ENCODE assay signal across 20 mouse cellular contexts in the genomic region with DNA sequence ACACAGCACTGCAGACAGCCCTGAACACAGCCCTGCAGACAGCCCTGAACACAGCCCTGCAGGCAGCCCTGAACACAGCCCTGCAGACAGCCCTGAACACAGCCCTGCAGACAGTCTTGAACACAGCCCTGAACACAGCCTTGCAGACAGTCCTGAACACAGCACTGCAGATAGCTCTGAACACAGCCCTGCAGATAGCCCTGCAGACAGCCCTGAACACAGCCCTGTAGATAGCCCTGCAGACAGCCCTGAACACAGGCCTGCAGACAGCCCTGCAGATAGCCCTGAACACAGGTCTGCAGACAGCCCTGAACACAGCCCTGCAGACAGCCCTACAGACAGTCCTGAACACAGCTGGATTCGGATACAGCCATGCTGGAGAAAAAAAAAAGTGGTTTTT. TPM values are rescaled to one million over a fixed set of nuclear protein-coding genes. Genes with fewer than 3 reads are reported as not detected.
DNase-seq lines count a peak whose midpoint lies in the region; ATAC-seq and TF ChIP-seq lines count a peak whose summit lies in the region.
"Had no signal": no experiment of that assay in that cellular context is flagged by ENCODE, and none has a peak within 500 bp of the region (broad histone marks: within the 10 kb centered on the region; RNA-seq: fewer than 3 reads in every experiment).

No protein-coding gene starts in this region.

- TF ChIP-seq CTCF in lung, adult 2 months (IDR thresholded peaks at IDR 0.05; ENCODE audit: insufficient read depth, low read length): no peak

- TF ChIP-seq POLR2A in lung, adult 2 months (IDR thresholded peaks at IDR 0.05; ENCODE audit: borderline replicate concordance, extremely low read depth, low read depth, low read length): no peak

- intact Hi-C loops in heart, postnatal 14 days (cut with DNase I): loop anchor here (5.0 kb wide), 1 partner anchor 62 kb away; a partner anchor contains a TSS

- H3K4me2 ChIP-seq in liver, embryonic 12.5 days: no peak overlapping the region
- no peak overlapping the region for H3K4me2 ChIP-seq in liver, embryonic 11.5 days
- H3K4me2 ChIP-seq in embryonic facial prominence, embryonic 13.5 days: no peak overlapping the region
- H3K4me2 ChIP-seq: kidney, embryonic 15.5 days; midbrain, embryonic 15.5 days had no signal

- peak; percentile 66 for DNase-seq in heart, embryonic 10.5 days (ENCODE audit: low spot score)
- DNase-seq in heart, postnatal 14 days: no peak
- no peak for DNase-seq in liver, embryonic 11.5 days (ENCODE audit: low spot score)
- DNase-seq in lung, adult 2 months: no peak
- DNase-seq in testis, postnatal 10 days (ENCODE audit: low spot score): no peak
- DNase-seq: adrenal gland, postnatal 14 days; cerebellum, adult 9-10 months; gastrocnemius, postnatal 10 days; kidney, adult 11 months; kidney, postnatal 4 days; liver; liver, postnatal 0 days; lung, postnatal 10 days had no signal

- peak; percentile 28; the same call in 1 of the 2 replicates for ATAC-seq in liver, embryonic 12.5 days
- ATAC-seq in liver, embryonic 11.5 days (replicated peaks; ENCODE audit: low FRiP score): no peak
- no peak for ATAC-seq in embryonic facial prominence, embryonic 13.5 days (ENCODE audit: insufficient number of reproducible peaks, insufficient read depth, low FRiP score, low TSS enrichment, low read depth)
- ATAC-seq in megakaryocyte-erythroid progenitor cell, adult 5-6 weeks (replicated peaks; ENCODE audit: low FRiP score, low TSS enrichment, poor library complexity, severe bottlenecking): peak; percentile 54
- ATAC-seq: midbrain, embryonic 15.5 days had no signal

- H3K27ac ChIP-seq in heart, embryonic 10.5 days: no peak overlapping the region
- peak overlapping the region; percentile 49; the same call in 1 of the 2 replicates for H3K27ac ChIP-seq in liver, embryonic 12.5 days
- H3K27ac ChIP-seq in liver, embryonic 11.5 days (ENCODE audit: low read depth, low read length): no peak overlapping the region; the same call in 1 of the 2 replicates
- H3K27ac ChIP-seq in embryonic facial prominence, embryonic 13.5 days: peak overlapping the region; percentile 33; the same call in 1 of the 2 replicates
- H3K27ac ChIP-seq: hindbrain, embryonic 10.5 days; kidney, embryonic 15.5 days; left cerebral cortex, adult 2 months; midbrain, embryonic 15.5 days had no signal

- H3K9me3 ChIP-seq in heart, embryonic 10.5 days: no peaks in the 10 kb centered on the region
- H3K9me3 ChIP-seq in liver, embryonic 12.5 days (replicated peaks): no peaks in the 10 kb centered on the region
- no peaks in the 10 kb centered on the region for H3K9me3 ChIP-seq in liver, embryonic 11.5 days (ENCODE audit: control insufficient read depth, low read length)
- H3K9me3 ChIP-seq in embryonic facial prominence, embryonic 13.5 days: no peaks in the 10 kb centered on the region
- H3K9me3 ChIP-seq: hindbrain, embryonic 10.5 days; kidney, embryonic 15.5 days; midbrain, embryonic 15.5 days had no signal

- no peak overlapping the region for H3K4me3 ChIP-seq in heart, embryonic 10.5 days
- no peak overlapping the region for H3K4me3 ChIP-seq in liver, embryonic 12.5 days
- H3K4me3 ChIP-seq in liver, embryonic 11.5 days (ENCODE audit: low read depth, low read length): no peak overlapping the region
- no peak overlapping the region for H3K4me3 ChIP-seq in embryonic facial prominence, embryonic 13.5 days
- no peak overlapping the region for H3K4me3 ChIP-seq in lung, adult 2 months (replicated peaks; ENCODE audit: extremely low read depth, low read depth, low read length)
- H3K4me3 ChIP-seq: hindbrain, embryonic 10.5 days; kidney, embryonic 15.5 days; left cerebral cortex, adult 2 months; midbrain, embryonic 15.5 days had no signal

- H3K9ac ChIP-seq in liver, embryonic 12.5 days: no peak overlapping the region
- H3K9ac ChIP-seq in liver, embryonic 11.5 days (ENCODE audit: low read depth, low read length): no peak overlapping the region
- H3K9ac ChIP-seq in embryonic facial prominence, embryonic 13.5 days: no peak overlapping the region
- H3K9ac ChIP-seq: kidney, embryonic 15.5 days; liver, postnatal 0 days; midbrain, embryonic 15.5 days had no signal

- no peaks in the 10 kb centered on the region for H3K27me3 ChIP-seq in heart, embryonic 10.5 days (ENCODE audit: insufficient read depth, poor library complexity, severe bottlenecking)
- H3K27me3 ChIP-seq in liver, embryonic 12.5 days (replicated peaks): no peaks in the 10 kb centered on the region
- no peaks in the 10 kb centered on the region for H3K27me3 ChIP-seq in liver, embryonic 11.5 days (replicated peaks; ENCODE audit: control insufficient read depth, insufficient read depth, low read length)
- no peaks in the 10 kb centered on the region for H3K27me3 ChIP-seq in embryonic facial prominence, embryonic 13.5 days
- H3K27me3 ChIP-seq: kidney, embryonic 15.5 days; midbrain, embryonic 15.5 days had no signal

- no peaks in the 10 kb centered on the region; the same call in 1 of the 2 replicates for H3K4me1 ChIP-seq in heart, embryonic 10.5 days
- H3K4me1 ChIP-seq in liver, embryonic 12.5 days: peaks cover 46% of the 10 kb centered on the region
- H3K4me1 ChIP-seq in liver, embryonic 11.5 days (replicated peaks; ENCODE audit: control insufficient read depth, insufficient read depth, low read length): peaks cover 16% of the 10 kb centered on the region
- peaks cover 11% of the 10 kb centered on the region for H3K4me1 ChIP-seq in embryonic facial prominence, embryonic 13.5 days
- H3K4me1 ChIP-seq in lung, adult 2 months (ENCODE audit: control insufficient read depth, insufficient read depth, low read length): no peaks in the 10 kb centered on the region
- H3K4me1 ChIP-seq: hindbrain, embryonic 10.5 days; kidney, embryonic 15.5 days; midbrain, embryonic 15.5 days had no signal

- WGBS in heart, embryonic 10.5 days: 95% methylated on average over 1 of the region's 1 CpGs
- 52% methylated on average over 1 of the region's 1 CpGs for WGBS in liver, embryonic 12.5 days (ENCODE audit: insufficient replicate concordance)
- 92% methylated on average over 1 of the region's 1 CpGs for WGBS in liver, embryonic 11.5 days
- 82% methylated on average over 1 of the region's 1 CpGs for WGBS in embryonic facial prominence, embryonic 13.5 days
- WGBS in lung, adult 2 months: 81% methylated on average over 1 of the region's 1 CpGs

- H3K36me3 ChIP-seq in heart, embryonic 10.5 days: peaks cover 92% of the 10 kb centered on the region
- peaks cover 21% of the 10 kb centered on the region for H3K36me3 ChIP-seq in liver, embryonic 12.5 days
- peaks cover 5% of the 10 kb centered on the region; the same call in 1 of the 2 replicates for H3K36me3 ChIP-seq in liver, embryonic 11.5 days (ENCODE audit: control insufficient read depth, insufficient read depth, low read length)
- peaks cover 99% of the 10 kb centered on the region for H3K36me3 ChIP-seq in embryonic facial prominence, embryonic 13.5 days

RNA-seq across cellular contexts. Expression of a gene that starts 52.2 kb away (rescaled TPM):
- 81.2 and 99.9 TPM in 2 replicates for polyA plus RNA-seq in heart, embryonic 10.5 days (2016; fragmentation: Nextera tagmentation; extraction: Ambion mirVana)
- total RNA-seq in heart, postnatal 14 days (2021): 10 to 100 TPM; 29.3 to 29.4 TPM
- 27.9 and 28.9 TPM in 2 replicates for polyA plus RNA-seq in liver, embryonic 12.5 days (2016; fragmentation: Nextera tagmentation; extraction: Ambion mirVana)
- polyA plus RNA-seq in liver, embryonic 11.5 days (2014; fragmentation: Nextera tagmentation; extraction: Ambion mirVana): 56.3 and 56.9 TPM in 2 replicates
- polyA plus RNA-seq in embryonic facial prominence, embryonic 13.5 days (2015; fragmentation: Nextera tagmentation; extraction: Ambion mirVana): 122 and 131 TPM in 2 replicates
- 16.7 and 26.2 TPM in 2 replicates for total RNA-seq in megakaryocyte-erythroid progenitor cell, adult 5-6 weeks (2014; fragmentation: Nextera tagmentation)
- total RNA-seq in megakaryocyte-erythroid progenitor cell, adult 5-6 weeks (2017): 20.5 and 33.5 TPM in 2 replicates
- 26.3 and 28.9 TPM in 2 replicates for polyA plus RNA-seq in lung, adult 2 months (2012; rRNA removed)

Comparison
In these comparisons a context has a peak if more than half of its experiments do, and no peak if none do; other contexts are left out.
1. H3K27ac ChIP-seq: peak in liver, embryonic 12.5 days (single experiment) and embryonic facial prominence, embryonic 13.5 days (single experiment); none in heart, embryonic 10.5 days (single experiment) and liver, embryonic 11.5 days (single experiment).
2. ATAC-seq: peak in liver, embryonic 12.5 days (single experiment) and megakaryocyte-erythroid progenitor cell, adult 5-6 weeks (single experiment); none in liver, embryonic 11.5 days (single experiment) and embryonic facial prominence, embryonic 13.5 days (single experiment).